Mouse (Mus musculus) neutrophil, adult 5-6 weeks (primary cell): ENCODE results near the gene Fbxo48. TPM values are rescaled to one million over a fixed set of nuclear protein-coding genes. Genes with fewer than 3 reads are reported as not detected.
A peak's percentile ranks its signal among the peaks of the same experiment; 100 is the strongest.

Source experiments
- ATAC-seq: fragments of 151-379, 151-347 bp; 2 replicates; pipeline ENCODE4 v1.8.0; 2017; ENCODE audit warnings: mild to moderate bottlenecking, moderate TSS enrichment; ENCODE audit not compliant: insufficient number of reproducible peaks, poor library complexity, low FRiP score, severe bottlenecking; ENCODE audit errors: extremely low read depth
- total RNA-seq: library from RNA; stranded (forward); fragments of 200-1000 nt; gene quantifications from 2 replicates; pipeline ENCODE4 v1.2.3, GENCODE M21; 2017

The Fbxo48 gene
- total RNA-seq, 1 experiment from 2014 or later: 3.0 TPM

DNA sequence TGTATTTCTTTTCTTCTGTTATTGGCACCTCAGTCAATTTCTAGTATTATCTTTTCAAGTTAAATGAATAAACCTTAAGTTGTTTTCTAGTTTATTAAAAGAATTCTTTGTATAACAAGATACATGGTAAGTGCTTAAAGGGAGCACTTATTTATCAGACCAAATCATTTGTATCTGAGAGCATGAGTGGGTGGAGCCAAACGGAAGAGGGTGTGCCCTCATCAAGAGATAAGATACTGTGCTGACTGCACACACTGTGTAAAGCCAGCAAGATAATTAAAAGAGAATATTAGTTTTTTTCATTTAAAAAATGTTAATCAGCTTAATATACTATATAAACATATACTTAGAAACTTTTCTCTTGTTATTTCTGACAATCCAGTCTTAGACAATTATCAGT lies 7.3 kb downstream of the Fbxo48 start:
- no peak for ATAC-seq

GRCm38 (mm10) chr11:16967806-16968205 lies 16.6 kb downstream of the Fbxo48 start:
- peak; percentile 80 for ATAC-seq

DNA sequence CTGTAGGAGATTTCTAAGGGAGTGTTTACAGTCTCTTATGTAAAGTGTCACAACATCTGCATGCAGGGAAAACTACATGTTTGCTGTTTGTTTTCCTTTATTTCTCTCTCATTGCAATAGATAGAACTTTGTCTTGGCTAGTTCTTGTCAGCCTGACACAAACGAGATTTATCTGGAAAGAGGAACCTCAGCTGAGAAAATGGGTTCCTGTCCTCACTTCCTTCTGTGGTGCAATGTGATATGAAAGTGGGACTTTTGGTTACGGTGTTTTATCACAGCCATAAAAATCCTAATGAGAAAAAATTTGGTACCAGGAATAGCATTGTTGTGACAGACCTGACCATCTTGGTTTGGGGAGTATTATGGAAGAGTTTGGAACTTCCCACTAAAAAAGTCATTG lies 18.5 kb downstream of the Fbxo48 start:
- ATAC-seq: peak; percentile 61

GRCm38 (mm10) chr11:16972027-16972426 lies 20.9 kb downstream of the Fbxo48 start:
- no peak for ATAC-seq

GRCm38 (mm10) chr11:16973086-16973485 lies 21.9 kb downstream of the Fbxo48 start:
- no peak for ATAC-seq

GRCm38 (mm10) chr11:16976937-16977336 lies 25.8 kb downstream of the Fbxo48 start:
- no peak for ATAC-seq

GRCm38 (mm10) chr11:16977611-16978010 lies 26.4 kb downstream of the Fbxo48 start:
- peak; percentile 15; the same call in 1 of the 2 replicates for ATAC-seq

DNA sequence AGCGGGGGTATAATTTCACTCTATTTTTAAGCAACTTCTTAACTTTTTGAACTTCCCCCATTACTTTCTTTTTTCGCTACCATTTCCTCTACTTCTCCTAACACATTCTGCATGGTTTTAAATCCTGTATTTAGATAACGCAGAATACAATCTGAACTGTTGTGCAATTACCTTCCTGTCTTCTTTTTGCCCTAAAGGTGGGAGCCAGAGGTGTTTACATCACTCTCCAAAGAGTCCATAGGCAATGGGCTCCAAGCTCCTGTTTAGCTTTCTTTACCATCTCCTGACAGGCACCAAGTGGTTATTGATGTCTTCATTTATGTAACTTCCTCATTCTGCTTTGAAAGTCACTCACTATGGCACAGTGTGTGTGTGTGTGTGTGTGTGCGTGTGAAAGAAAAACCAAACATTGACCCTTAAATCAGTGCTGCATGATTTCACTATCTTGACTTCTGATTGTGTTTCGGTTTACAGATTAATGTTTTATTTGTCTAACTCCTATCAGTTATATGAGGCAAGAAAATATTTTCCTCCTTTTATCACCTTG lies 27.1 kb downstream of the Fbxo48 start:
- ATAC-seq: peak; percentile 80

GRCm38 (mm10) chr11:16986550-16987187 lies 35.5 kb downstream of the Fbxo48 start:
- ATAC-seq: no peak

DNA sequence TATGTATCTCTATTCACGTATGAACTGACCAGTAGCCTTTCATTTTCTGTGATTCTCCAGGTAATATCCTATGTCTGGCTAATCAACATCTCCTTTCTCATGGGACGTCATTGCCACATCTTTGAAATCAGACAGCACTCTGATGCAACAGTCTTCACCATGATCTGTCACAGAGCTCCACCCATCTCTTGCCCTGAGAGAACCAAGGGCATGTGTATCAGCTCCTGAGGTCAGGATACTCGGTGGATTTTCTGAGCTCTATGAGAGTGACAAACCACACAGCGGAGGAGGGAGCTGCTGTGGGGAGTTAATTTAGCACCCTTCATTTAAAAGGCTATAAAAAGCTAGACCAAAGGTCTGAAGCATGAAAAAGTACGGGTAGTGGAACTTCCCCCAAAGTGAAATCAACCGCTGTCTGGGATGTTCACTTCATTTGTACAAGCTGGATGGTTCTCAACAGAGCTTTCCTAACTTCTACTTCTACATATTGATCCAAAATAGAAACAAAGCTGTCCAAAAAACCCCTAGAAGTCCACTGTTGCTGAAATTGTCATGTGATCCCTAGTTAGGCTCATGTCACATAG lies 36.7 kb downstream of the Fbxo48 start:
- ATAC-seq: peak; percentile 78

GRCm38 (mm10) chr11:16989885-16990284 lies 38.7 kb downstream of the Fbxo48 start:
- ATAC-seq: no peak

GRCm38 (mm10) chr11:16992880-16993279 lies 41.7 kb downstream of the Fbxo48 start:
- ATAC-seq: no peak

DNA sequence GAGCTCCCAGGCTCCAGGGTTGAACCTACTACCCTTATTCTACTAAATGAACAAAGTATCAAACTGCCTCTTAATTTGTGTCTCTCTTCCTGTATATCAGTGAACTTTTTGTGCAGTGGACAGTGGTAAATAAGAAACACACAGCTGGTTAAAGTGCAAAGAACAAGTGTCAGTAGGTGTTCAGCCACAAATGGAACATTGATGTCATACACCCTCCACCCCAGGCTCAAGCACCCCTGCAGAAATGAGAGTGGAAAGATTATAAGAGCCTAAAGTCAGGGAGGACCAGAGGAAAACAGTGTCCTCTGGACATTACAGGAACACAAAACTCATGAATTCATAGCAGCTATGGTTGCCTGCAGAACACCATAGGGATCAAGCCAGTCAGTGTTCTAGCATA lies 45.6 kb downstream of the Fbxo48 start:
- no peak for ATAC-seq

DNA sequence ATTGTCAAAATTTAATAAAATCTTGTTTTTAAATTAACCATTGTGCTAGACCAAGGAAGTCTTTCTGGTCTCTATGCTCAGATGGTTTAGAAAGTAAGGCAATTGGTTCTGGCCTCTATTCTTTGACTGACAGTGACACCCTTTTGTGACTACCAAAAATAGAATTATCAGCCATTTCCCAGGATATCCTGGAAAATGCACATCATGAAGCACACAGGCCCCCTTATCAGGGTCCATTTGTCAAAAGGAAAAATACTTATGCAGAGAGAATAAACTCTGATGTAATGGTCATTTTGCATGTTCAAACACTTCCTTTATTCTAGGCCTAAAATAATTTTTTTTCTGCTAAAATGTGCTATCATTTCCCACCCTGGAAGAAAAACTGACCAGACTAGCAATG lies 46.3 kb downstream of the Fbxo48 start:
- no peak for ATAC-seq

DNA sequence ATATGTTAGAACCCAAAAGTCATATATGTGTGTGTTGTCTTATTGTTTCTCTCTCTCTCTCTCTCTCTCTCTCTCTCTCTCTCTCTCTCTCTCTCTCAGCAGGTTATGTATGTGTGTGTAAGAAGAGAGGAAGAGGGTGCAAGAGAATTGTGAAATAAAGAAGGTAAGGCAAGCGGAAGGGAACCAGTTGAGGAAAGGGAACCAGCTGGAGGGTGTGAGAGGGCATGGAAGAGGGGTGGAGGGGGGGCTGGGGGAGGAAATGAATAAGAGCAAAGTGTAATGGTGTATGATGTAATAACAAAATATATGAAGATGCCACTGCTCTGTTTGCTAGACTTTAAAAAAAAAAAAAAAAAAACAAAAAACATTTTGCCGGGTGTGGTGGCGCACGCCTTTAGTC lies 48.2 kb downstream of the Fbxo48 start:
- ATAC-seq: no peak

- no peak for ATAC-seq
These were observed 48.8 kb downstream of the Fbxo48 start for GRCm38 (mm10) chr11:16999933-17000332.

DNA sequence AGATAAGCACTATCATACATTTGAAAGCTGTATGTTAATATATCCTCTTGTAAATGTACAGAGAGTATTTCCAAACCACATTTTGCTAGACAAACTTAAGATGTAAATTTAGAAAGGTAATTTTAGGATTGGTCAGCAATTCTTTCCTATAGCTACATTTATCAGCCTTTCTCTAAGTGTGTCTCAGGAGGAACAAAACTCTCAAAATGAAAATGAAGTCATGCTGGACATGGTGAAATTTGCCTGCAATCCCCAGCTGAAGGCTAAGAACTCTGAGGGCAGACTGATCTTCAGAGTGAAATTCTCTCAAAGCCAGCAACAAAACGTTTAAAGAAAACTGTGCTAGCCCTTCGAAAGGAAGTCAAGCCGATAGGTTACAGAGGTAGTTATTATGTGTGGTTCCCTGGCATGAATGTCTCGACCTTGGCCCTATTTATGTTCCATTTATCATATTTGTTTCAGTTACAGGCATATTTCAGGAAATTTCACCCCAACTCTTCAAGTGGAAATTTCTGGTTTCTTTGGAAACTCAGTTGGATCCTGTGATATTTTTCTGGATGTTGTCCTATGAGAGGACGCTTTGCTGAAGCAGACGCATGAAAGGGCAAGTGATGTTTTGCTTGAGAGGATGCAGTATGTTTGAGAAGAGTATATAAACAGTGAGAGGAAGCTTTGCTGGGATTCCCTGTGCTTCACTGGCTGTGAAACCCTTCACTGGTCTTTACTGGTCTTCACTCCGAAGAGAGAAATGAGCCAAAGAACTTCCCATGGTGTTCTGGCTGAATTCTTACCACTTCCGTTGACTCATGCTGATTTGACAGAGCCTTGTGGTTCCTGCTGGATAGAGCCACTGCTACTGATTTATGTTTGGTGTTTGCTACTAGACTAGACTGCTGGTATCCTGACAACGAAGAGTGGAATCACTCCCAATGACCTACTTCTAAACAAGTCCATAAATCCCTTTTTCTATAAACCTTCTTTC lies 49.5 kb downstream of the Fbxo48 start:
- 0 out of 2 replicates have a peak, but pooled peaks have one; percentile 21 for ATAC-seq

DNA sequence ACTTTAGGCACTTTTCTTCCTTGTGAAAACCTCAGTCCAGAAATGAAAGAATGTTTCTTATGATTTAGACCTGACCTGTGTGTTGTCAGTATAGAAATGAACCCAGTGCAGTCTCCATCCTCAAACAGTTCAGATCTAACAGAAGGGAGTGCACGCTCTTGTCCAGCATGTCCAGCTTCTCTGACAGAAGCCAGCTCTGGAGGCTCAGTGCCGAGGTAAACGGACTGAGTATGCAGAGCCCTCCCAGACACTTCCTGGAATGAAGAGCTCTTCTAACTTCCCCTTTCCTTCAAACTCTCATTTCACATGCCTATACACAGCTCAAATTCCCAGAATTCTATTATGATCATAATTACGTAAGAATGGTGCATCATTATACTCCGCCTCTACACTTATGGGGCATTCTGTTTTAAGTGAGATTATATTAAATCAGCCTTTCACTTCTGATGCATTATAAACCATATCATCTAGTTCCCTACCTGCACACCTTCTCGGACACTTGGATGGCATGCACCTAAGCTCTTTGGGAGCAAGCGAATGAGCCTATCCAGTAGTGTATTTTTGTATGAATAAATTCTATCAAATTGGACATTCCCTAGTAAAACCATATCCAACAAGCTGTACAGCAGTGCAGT lies 51.7 kb downstream of the Fbxo48 start:
- ATAC-seq: peak; percentile 49

GRCm38 (mm10) chr11:17003757-17004156 lies 52.6 kb downstream of the Fbxo48 start:
- no peak for ATAC-seq
